Mouse (Mus musculus): ENCODE data around the gene Tent4b. TPM values are rescaled to one million over a fixed set of nuclear protein-coding genes. Genes with fewer than 3 reads are reported as not detected.
"Not testable (repeated sequence)": the region's sequence is repeated elsewhere in the genome, so short reads cannot be mapped to it uniquely, and the experiment has no call there.

The Tent4b gene
- polyA plus RNA-seq, 1 experiment from 2014 or later = 12.7 TPM

- H3K9ac ChIP-seq (ENCODE audit: low read length); H3K4me3 ChIP-seq (ENCODE audit: low read depth, low read length); H3K27ac ChIP-seq (ENCODE audit: low read depth); H3K4me2 ChIP-seq (ENCODE audit: low read length); ATAC-seq (replicated peaks; ENCODE audit: low FRiP score, low TSS enrichment, low read depth); H3K27me3 ChIP-seq (replicated peaks; ENCODE audit: control insufficient read depth, insufficient read depth, low read length); H3K9me3 ChIP-seq (ENCODE audit: control insufficient read depth, low read length); DNase-seq (ENCODE audit: low spot score); H3K4me1 ChIP-seq (replicated peaks; ENCODE audit: control insufficient read depth, insufficient read depth, low read length): not testable (repeated sequence)
- 91% methylated on average over 5 of the region's 6 CpGs for WGBS
- peaks cover 12% of the 10 kb centered on the region for H3K36me3 ChIP-seq (ENCODE audit: control insufficient read depth, insufficient read depth, low read length)
Measured at GRCm38 (mm10) chr8:88209930-88210827, 11.2 kb downstream of the Tent4b start.

GRCm38 (mm10) chr8:88221353-88221752 is 22.3 kb downstream of the Tent4b start:
- H3K9me3 ChIP-seq (ENCODE audit: control insufficient read depth, low read length) = no peaks in the 10 kb centered on the region
- no peaks in the 10 kb centered on the region for H3K36me3 ChIP-seq (ENCODE audit: control insufficient read depth, insufficient read depth, low read length)
- peaks cover 6% of the 10 kb centered on the region for H3K4me1 ChIP-seq (replicated peaks; ENCODE audit: control insufficient read depth, insufficient read depth, low read length)
- H3K27me3 ChIP-seq (replicated peaks; ENCODE audit: control insufficient read depth, insufficient read depth, low read length) = no peaks in the 10 kb centered on the region
- no peak overlapping the region for H3K4me2 ChIP-seq (ENCODE audit: low read length)
- DNase-seq (ENCODE audit: low spot score) (no peak), ATAC-seq (replicated peaks; ENCODE audit: low FRiP score, low TSS enrichment, low read depth) (no peak)
- H3K4me3 ChIP-seq (ENCODE audit: low read depth, low read length) = no peak overlapping the region
- no peak overlapping the region for H3K9ac ChIP-seq (ENCODE audit: low read length)
- H3K27ac ChIP-seq (ENCODE audit: low read depth) = no peak overlapping the region
- 36% methylated on average over 4 of the region's 4 CpGs for WGBS

- no peak for DNase-seq (ENCODE audit: low spot score)
- no peak for ATAC-seq (replicated peaks; ENCODE audit: low FRiP score, low TSS enrichment, low read depth)
- H3K27me3 ChIP-seq (replicated peaks; ENCODE audit: control insufficient read depth, insufficient read depth, low read length) = no peaks in the 10 kb centered on the region
- H3K4me1 ChIP-seq (replicated peaks; ENCODE audit: control insufficient read depth, insufficient read depth, low read length) = peaks cover 22% of the 10 kb centered on the region
- no peaks in the 10 kb centered on the region for H3K9me3 ChIP-seq (ENCODE audit: control insufficient read depth, low read length)
- no peak overlapping the region for H3K27ac ChIP-seq (ENCODE audit: low read depth)
- H3K4me2 ChIP-seq (ENCODE audit: low read length) = no peak overlapping the region
- H3K36me3 ChIP-seq (ENCODE audit: control insufficient read depth, insufficient read depth, low read length) = no peaks in the 10 kb centered on the region
- H3K4me3 ChIP-seq (ENCODE audit: low read depth, low read length) = no peak overlapping the region
- no peak overlapping the region for H3K9ac ChIP-seq (ENCODE audit: low read length)
- WGBS = 75% methylated on average over 5 of the region's 5 CpGs
Measured at GRCm38 (mm10) chr8:88225358-88225757, 26.3 kb downstream of the Tent4b start.

GRCm38 (mm10) chr8:88227851-88228250 is 28.8 kb downstream of the Tent4b start:
- WGBS = 63% methylated on average over 6 of the region's 6 CpGs
- Histone ChIP-seq H3K9ac (ENCODE audit: low read length) (no peak overlapping the region), H3K4me2 (ENCODE audit: low read length) (peak overlapping the region; percentile 20), H3K27me3 (replicated peaks; ENCODE audit: control insufficient read depth, insufficient read depth, low read length) (no peaks in the 10 kb centered on the region), H3K9me3 (ENCODE audit: control insufficient read depth, low read length) (no peaks in the 10 kb centered on the region), H3K4me1 (replicated peaks; ENCODE audit: control insufficient read depth, insufficient read depth, low read length) (peaks cover 19% of the 10 kb centered on the region), H3K4me3 (ENCODE audit: low read depth, low read length) (no peak overlapping the region), H3K27ac (ENCODE audit: low read depth) (no peak overlapping the region), H3K36me3 (ENCODE audit: control insufficient read depth, insufficient read depth, low read length) (no peaks in the 10 kb centered on the region)
- DNase-seq (ENCODE audit: low spot score) = no peak
- ATAC-seq (replicated peaks; ENCODE audit: low FRiP score, low TSS enrichment, low read depth) = no peak

DNA sequence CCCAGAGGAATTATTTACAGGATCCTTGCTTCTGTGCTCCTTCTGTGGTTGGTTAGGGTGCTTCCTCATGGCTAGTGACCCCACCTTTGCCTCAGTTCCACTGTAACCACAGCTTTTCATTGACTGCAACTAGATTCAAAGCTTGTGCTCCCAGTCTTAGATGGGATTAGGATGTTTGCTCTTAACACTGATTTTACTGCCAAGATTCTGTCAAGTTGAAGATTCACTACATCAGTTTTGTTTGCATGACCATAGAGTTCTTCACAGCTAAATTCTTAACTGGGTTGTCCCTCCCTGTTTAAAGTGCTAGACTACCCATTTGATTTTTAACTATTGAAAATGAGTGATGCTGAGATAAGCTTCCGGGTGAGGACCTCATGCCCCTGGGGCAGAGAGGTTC is 29.3 kb downstream of the Tent4b start:
- H3K4me2 ChIP-seq (ENCODE audit: low read length) = peak overlapping the region; percentile 20; the same call in 1 of the 2 replicates
- DNase-seq (ENCODE audit: low spot score) = no peak
- peaks cover 19% of the 10 kb centered on the region for H3K4me1 ChIP-seq (replicated peaks; ENCODE audit: control insufficient read depth, insufficient read depth, low read length)
- no peaks in the 10 kb centered on the region for H3K9me3 ChIP-seq (ENCODE audit: control insufficient read depth, low read length)
- H3K27ac ChIP-seq (ENCODE audit: low read depth) = no peak overlapping the region
- no peaks in the 10 kb centered on the region for H3K36me3 ChIP-seq (ENCODE audit: control insufficient read depth, insufficient read depth, low read length)
- no peak for ATAC-seq (replicated peaks; ENCODE audit: low FRiP score, low TSS enrichment, low read depth)
- H3K27me3 ChIP-seq (replicated peaks; ENCODE audit: control insufficient read depth, insufficient read depth, low read length) = no peaks in the 10 kb centered on the region
- no peak overlapping the region for H3K4me3 ChIP-seq (ENCODE audit: low read depth, low read length)
- no peak overlapping the region for H3K9ac ChIP-seq (ENCODE audit: low read length)
- 43% methylated on average over 1 of the region's 1 CpGs for WGBS

- H3K4me2 ChIP-seq (ENCODE audit: low read length) = no peak overlapping the region
- WGBS = 80% methylated on average over 1 of the region's 1 CpGs
- H3K9me3 ChIP-seq (ENCODE audit: control insufficient read depth, low read length) = no peaks in the 10 kb centered on the region
- H3K4me1 ChIP-seq (replicated peaks; ENCODE audit: control insufficient read depth, insufficient read depth, low read length) = peaks cover 19% of the 10 kb centered on the region
- ATAC-seq (replicated peaks; ENCODE audit: low FRiP score, low TSS enrichment, low read depth) (no peak), DNase-seq (ENCODE audit: low spot score) (no peak)
- H3K9ac ChIP-seq (ENCODE audit: low read length) = no peak overlapping the region
- H3K27me3 ChIP-seq (replicated peaks; ENCODE audit: control insufficient read depth, insufficient read depth, low read length) = no peaks in the 10 kb centered on the region
- no peak overlapping the region for H3K4me3 ChIP-seq (ENCODE audit: low read depth, low read length)
- no peak overlapping the region for H3K27ac ChIP-seq (ENCODE audit: low read depth)
- H3K36me3 ChIP-seq (ENCODE audit: control insufficient read depth, insufficient read depth, low read length) = no peaks in the 10 kb centered on the region
Measured at GRCm38 (mm10) chr8:88228800-88229199, 29.8 kb downstream of the Tent4b start.

GRCm38 (mm10) chr8:88236666-88237065 is 37.7 kb downstream of the Tent4b start:
- no peak overlapping the region for H3K9ac ChIP-seq (ENCODE audit: low read length)
- no peak overlapping the region for H3K27ac ChIP-seq (ENCODE audit: low read depth)
- 0 out of 2 replicates have a peak, but pooled peaks cover 2% of the 10 kb centered on the region for H3K4me1 ChIP-seq (replicated peaks; ENCODE audit: control insufficient read depth, insufficient read depth, low read length)
- no peaks in the 10 kb centered on the region for H3K9me3 ChIP-seq (ENCODE audit: control insufficient read depth, low read length)
- H3K36me3 ChIP-seq (ENCODE audit: control insufficient read depth, insufficient read depth, low read length) = no peaks in the 10 kb centered on the region
- no peak overlapping the region for H3K4me3 ChIP-seq (ENCODE audit: low read depth, low read length)
- DNase-seq (ENCODE audit: low spot score) (no peak), ATAC-seq (replicated peaks; ENCODE audit: low FRiP score, low TSS enrichment, low read depth) (no peak)
- 72% methylated on average over 2 of the region's 2 CpGs for WGBS
- H3K27me3 ChIP-seq (replicated peaks; ENCODE audit: control insufficient read depth, insufficient read depth, low read length) = no peaks in the 10 kb centered on the region
- H3K4me2 ChIP-seq (ENCODE audit: low read length) = no peak overlapping the region

GRCm38 (mm10) chr8:88237606-88238005 is 38.6 kb downstream of the Tent4b start:
- H3K4me3 ChIP-seq (ENCODE audit: low read depth, low read length) = no peak overlapping the region
- H3K4me2 ChIP-seq (ENCODE audit: low read length) = no peak overlapping the region
- no peaks in the 10 kb centered on the region for H3K36me3 ChIP-seq (ENCODE audit: control insufficient read depth, insufficient read depth, low read length)
- WGBS = 75% methylated on average over 2 of the region's 2 CpGs
- H3K9ac ChIP-seq (ENCODE audit: low read length) = no peak overlapping the region
- no peaks in the 10 kb centered on the region for H3K27me3 ChIP-seq (replicated peaks; ENCODE audit: control insufficient read depth, insufficient read depth, low read length)
- H3K27ac ChIP-seq (ENCODE audit: low read depth) = no peak overlapping the region
- H3K4me1 ChIP-seq (replicated peaks; ENCODE audit: control insufficient read depth, insufficient read depth, low read length) = no peaks in the 10 kb centered on the region
- H3K9me3 ChIP-seq (ENCODE audit: control insufficient read depth, low read length) = no peaks in the 10 kb centered on the region
- DNase-seq (ENCODE audit: low spot score) (no peak), ATAC-seq (replicated peaks; ENCODE audit: low FRiP score, low TSS enrichment, low read depth) (no peak)

- DNase-seq (ENCODE audit: low spot score) = no peak
- Histone ChIP-seq H3K4me3 (ENCODE audit: low read depth, low read length) (no peak overlapping the region), H3K27ac (ENCODE audit: low read depth) (no peak overlapping the region), H3K9me3 (ENCODE audit: control insufficient read depth, low read length) (no peaks in the 10 kb centered on the region), H3K4me1 (replicated peaks; ENCODE audit: control insufficient read depth, insufficient read depth, low read length) (no peaks in the 10 kb centered on the region), H3K4me2 (ENCODE audit: low read length) (no peak overlapping the region), H3K27me3 (replicated peaks; ENCODE audit: control insufficient read depth, insufficient read depth, low read length) (no peaks in the 10 kb centered on the region), H3K36me3 (ENCODE audit: control insufficient read depth, insufficient read depth, low read length) (0 out of 2 replicates have a peak, but pooled peaks cover 4% of the 10 kb centered on the region), H3K9ac (ENCODE audit: low read length) (no peak overlapping the region)
- whole genome bisulfite sequencing = 84% methylated on average over 5 of the region's 5 CpGs
- no peak for ATAC-seq (replicated peaks; ENCODE audit: low FRiP score, low TSS enrichment, low read depth)
Measured at GRCm38 (mm10) chr8:88239277-88239676, 40.3 kb downstream of the Tent4b start.

Measured in intestine, embryonic 14.5 days (tissue).